Mouse (Mus musculus) adrenal gland, postnatal 25 days (tissue): Measurements from ENCODE around the gene Zwint. TPM values are rescaled to one million over a fixed set of nuclear protein-coding genes. Genes with fewer than 3 reads are reported as not detected.

Source experiments
- DNase-seq: peaks from one replicate; pipeline ENCODE4 v3.0.0; 2021; ENCODE audit warnings: mixed read lengths
- long read RNA-seq: library from polyadenylated mRNA; stranded (forward); transcript quantifications from one replicate; pipeline ENCODE4 v2.0.0, GENCODE M21; 2021
- total RNA-seq: library from RNA; stranded (reverse); gene quantifications from 2 replicates; pipeline ENCODE4 v1.2.3, GENCODE M21; 2021

Zwint gene
- 141 and 142 TPM in 2 replicates for total RNA-seq
- long read RNA-seq, transcript Zwint-201 (8 exons, 1,834 nt): major isoform, 190 of 208 reads
- long read RNA-seq, partial matches to known transcripts: 8 of 208 reads
- long read RNA-seq, other reads (novel, unspliced or antisense): 3 of 208 reads

DNA sequence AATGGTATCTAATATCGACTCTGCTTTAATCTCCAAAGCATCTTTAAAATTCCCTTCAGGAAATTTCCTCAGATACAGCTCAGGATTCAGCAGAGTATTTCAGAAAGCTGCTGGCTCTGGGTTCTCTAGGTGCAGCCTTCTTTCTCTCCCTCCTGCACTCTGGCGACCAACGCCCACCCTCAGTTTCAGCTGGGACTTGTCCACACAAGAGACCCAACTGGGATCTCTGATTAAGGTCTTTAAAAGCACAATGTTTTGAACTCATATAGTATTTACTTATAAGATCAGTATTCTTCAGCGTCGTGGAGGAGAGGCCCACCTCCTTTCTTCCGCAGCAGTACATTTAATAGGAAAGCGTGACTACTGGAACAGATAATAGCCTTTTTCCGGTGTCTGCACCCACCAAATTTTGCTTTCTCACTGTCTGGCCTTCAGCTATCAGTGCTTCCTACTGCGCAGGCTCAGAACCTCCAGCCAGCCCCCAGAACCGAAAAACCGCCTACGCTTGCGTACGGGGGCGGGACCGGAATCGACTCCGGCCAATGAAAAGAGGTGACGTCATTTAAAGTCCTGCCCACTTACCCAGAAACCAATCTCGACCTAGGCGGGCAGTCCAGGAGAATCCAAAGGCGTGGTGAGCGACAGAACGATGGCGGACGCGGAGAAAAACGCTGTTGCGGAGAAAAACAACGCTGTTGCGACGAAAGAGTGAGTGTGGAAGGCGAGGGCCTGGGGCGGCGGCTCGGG lies at the start of gene Zwint:
Gene Zwint (plus strand): TSS at position 576 of the 747 bp plus-strand sequence.
- peak; percentile 94 for DNase-seq

DNA sequence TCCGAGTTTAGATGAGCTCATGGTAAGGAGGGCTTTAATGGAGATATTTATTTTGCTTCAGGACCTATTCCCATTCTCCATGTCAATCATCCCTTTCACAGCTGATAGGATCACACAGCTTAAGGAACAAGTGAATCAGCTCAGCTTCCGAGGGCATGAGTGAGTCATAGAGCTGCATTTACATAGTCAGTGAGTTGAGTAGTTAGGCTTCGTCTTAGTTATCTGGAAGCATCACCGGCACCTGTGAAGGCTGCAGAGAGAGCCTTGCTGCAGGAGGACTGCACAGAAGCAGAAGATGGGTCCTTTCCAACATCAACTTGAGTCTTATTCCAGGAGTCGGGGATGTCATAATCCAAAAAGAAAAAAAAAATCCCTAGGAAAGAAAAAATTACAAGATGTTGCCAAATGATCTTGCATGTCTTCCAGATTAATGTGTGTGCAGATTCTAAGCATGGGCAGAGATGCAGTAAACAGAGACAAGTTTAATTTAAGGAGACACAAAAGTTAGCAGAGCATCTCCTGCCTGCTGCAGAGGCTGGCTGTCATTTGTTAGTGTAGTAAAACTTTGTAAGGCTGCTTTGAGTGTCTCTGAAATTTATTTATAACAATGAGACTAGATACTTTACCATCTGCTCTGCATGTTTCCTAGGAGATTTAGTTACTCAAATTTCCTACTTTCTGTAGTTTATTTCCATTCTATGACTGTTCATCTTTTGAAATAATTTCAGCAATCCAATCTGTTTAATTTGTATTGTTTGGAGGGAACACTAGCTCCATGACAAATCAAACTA lies 41.3 kb upstream of the Zwint start:
- no peak for DNase-seq

DNA sequence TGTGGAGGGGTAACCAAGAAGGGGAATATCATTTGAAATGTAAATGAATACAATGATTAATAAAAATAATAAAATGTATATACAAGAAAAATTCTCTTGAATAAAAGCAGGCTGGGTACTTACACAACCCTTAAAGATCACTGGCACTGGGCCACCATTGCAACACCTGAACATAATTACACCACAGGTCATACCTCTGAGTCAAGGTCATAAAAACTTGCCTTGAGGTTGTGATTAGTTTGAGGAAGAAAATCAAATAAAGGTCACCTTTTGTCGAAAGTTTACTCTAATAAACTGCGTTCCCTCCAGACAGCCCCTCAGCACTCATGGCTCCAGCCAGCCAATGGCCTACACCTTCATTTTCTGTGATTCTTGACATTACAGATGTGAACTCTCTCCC lies 38.5 kb upstream of the Zwint start:
- DNase-seq: no peak

DNA sequence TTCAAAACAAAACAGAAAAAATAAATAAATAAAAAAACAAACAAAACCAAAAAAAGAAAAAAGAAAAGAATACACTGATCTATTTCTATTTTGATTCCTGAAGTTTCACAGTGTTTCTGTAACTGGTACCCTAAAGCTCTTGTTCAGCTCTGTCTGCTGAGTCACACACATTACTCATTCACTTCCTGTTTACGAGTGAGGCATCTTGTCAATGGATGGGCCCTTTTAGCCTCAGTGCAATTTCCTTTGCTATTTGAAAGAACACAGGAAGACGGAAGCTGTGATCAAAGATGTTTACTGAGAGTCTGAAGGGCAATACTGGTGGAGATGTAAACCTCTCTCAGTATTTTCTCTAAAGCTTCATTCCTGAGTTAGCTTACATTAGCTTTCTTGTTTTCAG lies 34.1 kb upstream of the Zwint start:
- DNase-seq: no peak

DNA sequence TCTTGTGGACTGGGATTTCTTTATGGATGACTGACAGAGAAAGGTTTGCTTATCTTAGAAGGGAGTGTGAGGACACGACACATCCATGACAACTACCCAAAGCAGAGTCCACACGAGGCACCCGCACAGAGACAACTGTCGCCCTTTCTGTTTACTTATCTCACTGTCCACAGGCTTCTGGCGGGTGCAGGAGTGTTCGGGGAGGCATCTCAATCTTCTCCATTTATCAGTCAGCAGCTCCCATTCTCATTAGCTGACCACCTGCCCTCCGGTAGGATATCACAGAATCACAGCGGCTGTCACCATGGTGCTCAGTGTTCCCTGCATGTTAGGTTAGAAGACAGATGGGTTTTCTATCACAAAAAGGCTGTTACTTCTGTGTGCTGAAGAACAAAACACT lies 31.1 kb upstream of the Zwint start:
- peak; percentile 4 for DNase-seq

DNA sequence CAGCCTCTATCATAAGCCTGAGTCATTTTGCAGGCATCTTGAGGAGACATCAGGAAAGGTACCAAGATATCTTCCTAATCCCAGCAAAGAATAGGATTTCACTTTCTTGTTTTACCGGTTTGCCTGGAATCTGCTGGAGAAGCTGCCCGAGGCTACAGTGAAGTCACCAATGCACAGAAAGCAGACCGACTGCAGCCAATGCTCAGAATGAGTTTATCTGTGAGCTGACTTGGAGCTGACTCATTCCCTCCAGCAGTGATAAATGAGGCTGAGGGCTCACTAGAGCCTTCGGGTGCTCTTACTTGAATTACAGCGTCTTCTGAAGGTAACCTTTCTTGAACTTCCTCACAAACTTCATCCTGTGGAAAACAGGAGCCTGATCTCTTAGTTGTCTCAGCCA lies 20.5 kb upstream of the Zwint start:
- DNase-seq: no peak

DNA sequence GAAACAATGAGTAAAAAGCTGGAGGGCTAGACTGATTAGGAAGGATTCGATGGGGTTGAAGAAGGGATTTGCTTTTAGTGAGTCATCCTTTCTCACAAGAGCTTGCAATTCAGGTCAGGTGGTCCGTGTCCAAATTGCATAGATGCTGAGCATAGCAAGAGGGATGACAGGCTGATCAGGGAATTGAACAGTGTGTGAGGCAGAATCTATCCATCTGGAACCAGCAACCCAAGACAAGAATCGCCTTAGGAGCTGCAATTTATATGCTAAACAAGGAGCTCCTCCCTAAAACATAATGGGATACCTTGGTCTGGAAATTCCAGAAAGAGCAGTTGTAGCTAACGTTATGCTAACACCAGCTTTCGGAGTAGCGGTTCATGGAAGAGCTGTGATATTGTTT lies 3.8 kb upstream of the Zwint start:
- no peak for DNase-seq

DNA sequence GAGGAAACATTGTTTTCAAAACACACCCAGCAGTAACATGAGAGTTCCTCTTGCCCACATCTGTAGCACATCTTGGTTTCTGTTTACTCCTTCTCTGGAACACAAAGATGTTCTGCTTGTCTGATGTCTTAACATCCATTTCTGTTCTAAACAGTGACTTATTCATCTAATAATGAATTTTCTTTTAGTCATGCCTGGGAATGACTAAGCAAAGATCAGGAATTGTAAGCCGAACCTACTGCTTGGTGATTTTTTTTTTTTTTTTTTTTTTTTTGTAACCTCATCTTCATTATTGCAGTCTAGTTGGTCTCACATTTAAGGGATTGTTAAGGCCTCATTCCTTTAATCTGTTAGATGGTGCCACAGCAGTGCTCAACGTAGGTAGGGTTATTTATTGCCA lies 848 bp upstream of the Zwint start:
- no peak for DNase-seq

DNA sequence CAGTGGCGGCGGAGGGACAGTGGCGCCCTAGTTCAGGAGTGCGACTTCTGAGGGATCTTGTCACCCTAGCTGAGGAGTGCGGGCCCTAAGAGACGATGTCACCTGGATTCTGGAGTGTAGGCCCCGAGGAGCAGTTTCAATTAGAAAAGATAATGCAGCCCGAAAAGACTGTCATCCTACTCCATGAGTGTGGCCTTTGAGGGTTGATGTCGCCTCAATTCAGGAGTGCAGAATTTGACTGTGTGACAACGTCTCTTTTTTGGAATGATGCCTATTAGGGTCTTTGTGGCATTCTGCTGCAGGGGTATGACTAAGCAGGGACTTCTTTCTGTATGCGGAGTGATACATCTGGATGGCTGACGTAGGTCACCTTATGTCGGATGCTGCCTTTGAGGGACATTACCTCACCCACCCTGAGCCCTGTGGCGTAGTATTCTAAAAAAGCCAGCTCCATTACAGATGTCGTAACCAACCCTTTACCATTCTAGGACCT lies 418 bp downstream of the Zwint start:
- DNase-seq: no peak

DNA sequence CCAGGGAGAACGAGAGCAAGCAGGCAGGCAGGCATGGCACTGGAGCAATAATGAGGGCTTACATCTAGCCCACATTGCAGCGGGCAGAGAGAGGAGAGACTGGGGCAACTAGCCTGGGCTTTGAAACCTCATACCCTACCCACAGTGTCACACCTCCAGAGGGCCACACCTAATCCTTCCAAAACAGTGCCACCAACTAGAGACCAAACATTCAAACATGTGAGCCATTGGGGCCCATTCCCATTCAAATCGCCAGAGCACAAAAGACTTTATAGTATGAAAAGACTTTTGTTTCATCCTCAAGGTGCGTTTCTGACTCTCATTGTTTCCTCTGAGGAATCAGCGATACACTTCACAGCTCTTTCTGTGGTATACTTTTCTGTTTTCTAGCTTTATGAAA lies 4.6 kb downstream of the Zwint start:
- no peak for DNase-seq

DNA sequence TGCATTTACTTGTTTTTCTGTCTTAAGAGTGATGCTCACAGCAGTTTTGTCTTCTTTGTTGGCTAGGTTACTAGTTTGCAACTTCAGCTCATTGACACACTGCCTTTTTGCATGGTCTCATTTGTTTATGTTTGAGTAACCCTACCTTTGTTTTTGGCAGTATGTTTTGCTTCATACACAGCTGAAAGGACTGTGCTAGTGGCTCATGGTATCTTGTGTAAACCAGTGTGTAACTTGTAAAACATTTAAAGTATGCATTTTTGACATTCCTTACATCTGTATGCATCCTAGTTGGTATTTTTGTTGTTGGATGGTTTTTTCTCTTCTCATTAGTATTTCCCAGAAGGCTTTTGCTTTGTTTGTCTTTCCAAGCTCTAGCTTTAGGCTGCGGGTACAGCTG lies 5.7 kb downstream of the Zwint start:
- no peak for DNase-seq

DNA sequence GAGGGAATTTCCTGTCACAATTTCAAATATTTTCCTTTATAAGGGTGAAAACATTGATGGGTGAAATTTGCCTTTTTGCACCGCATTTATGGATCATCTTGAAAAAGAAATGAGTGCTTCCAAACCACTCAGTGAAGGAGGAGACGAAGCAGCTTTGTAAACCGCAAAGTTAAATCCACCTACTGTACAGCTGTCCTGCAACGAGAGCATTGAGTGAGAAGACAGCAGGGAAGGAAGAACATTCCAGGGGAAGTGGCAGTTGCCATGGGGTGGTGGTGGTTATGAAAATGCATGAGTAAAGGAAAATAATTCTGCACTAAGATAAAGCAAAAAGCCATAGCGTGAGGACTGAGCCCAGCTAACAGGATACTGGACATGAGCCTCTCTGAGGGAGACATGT lies 13.2 kb downstream of the Zwint start:
- DNase-seq: no peak

DNA sequence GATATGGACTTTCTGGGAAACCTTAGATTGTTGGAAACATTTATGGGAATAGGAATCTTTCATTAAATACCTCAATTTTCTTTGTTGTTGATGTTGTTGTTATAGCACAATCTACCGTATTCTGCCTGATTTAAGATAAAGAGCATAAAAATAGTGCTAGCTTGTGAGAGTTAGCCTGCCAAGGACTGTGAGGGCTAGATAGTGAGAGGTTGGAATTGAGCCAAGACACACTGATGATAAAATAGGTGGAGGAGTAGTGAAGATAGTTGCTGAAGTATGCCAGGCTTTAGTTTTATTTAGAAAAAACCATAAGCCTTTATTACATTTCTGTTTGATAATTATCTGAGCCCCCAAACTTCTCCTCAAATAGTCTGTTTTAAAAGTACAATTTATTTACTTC lies 14.4 kb downstream of the Zwint start:
- DNase-seq: no peak

DNA sequence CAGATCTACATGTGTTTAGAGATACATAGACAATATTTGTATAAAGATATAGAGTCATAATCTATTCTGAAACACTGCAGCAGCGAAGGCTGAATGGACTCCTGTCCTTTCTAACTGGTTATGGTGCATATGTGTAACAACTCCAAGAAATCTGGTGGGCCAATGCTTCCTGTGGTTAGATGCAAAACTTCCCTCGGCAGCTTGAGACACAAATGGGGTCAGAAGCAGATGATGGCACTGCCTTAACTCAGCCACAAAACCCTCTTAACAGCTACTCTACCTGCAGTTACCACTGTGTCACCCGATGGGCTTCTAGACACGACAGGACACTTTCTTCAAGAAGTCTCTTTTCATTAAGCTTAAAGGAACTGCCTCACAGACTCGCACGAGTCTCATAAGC lies 21.3 kb downstream of the Zwint start:
- no peak for DNase-seq

DNA sequence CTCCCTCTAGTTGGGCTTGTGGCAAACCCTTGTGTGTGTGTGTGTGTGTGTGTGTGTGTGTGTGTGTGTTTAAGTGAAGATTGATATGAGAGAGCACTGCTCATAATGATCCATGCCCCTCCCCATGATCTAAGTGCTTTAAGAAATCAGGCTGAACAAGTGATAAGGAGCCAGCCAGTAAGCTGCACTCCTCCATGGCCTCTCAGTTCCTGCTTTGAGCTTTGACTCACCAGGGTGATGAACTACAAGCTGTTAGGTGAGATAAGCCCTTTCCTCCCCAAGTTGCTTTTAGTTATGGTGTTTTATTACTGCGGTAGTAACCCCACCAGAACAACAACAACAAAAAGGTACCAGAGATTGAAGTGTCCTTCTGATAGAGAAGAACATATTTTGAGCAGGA lies 21.9 kb downstream of the Zwint start:
- no peak for DNase-seq

DNA sequence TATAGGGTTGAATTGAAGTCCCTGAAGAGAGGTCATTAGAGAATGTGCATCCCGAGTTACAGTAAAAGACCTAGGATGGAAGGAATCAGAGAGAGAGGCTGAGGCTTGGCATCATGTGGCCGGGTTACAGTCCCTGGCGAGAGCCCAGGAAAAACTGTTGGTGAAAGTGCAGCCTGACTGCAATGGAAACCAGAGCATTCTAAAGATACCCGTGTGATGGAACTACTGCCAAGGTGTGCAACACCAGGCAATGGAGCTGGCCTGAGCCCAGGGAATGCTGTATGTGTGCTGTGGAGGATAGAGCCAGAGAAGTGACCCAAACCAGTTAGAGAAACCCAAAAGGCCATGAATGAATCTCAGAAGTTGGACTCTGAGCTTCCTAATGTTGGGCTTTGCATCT lies 24.4 kb downstream of the Zwint start:
- no peak for DNase-seq

DNA sequence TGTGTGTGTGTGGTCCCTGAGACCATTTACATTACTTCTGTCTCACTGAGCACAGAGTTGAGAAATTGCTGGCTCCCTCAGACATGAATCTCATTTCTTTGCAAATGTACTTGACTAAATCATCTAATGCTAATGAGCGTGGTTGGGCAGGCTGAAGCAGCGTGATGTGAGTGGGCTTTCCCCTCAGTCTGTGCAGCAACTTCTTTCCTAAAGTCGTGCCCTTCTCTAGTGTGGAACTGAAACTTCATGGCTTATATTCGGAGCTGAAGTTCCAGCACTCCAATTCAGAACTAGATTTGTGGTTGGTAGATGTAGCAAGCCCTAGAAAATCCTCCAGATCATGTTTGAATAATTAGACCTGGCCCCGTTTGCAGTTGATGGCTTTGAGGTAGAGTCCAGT lies 46.4 kb downstream of the Zwint start:
- DNase-seq: no peak

DNA sequence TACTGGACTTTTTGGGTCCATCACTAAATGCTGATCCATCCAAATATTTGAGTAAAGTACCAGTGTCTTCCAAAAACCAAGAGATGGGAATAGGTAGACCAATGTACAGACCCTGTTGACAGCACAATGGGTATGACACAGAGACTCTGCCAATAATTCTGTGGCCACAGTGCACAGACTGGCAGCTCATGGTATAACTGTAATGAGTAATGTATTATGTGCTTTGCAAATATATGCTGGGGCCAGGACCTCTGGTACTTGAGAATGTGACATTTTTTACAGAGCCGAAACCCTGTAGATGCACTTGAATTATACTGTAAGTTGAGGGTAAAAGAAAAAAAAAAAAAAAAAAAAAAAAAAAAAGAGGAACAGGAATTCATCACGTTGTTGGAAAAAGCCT lies 59.1 kb downstream of the Zwint start:
- no peak for DNase-seq
